Comparison of ENCODE assay signal across 19 mouse cellular contexts in the genomic region with DNA sequence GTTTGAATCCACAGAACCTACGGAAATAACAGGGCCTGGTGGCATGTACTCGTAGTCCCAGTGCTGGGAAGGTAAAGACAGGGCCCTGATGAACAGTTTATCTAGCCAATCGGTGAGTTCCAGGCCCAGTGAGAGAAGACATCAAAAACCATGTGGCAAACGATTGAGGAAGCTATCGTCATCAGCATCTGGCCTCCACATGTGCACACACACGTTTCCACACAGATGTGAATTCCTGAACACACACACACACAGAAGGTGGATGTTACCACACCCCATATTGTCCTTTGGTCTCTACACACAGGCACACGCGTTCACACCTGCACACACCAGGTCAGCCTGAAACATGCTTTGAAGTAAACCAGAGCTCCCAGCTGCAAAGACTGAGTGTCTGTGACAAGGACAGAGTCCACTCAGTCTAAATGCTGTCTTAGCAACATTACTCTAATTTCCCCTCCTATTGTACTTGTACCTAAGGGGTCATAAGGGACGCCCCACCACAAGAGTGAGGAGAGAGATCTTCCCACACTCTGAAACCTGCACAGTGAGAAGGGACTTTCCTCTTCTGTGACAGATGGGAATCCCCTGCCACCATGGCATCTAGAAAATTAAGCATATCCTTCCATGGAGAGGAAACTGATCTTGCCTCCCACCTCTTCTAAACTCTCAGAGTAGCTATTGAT.
DNase-seq lines count a peak whose midpoint lies in the region; ATAC-seq and TF ChIP-seq lines count a peak whose summit lies in the region.
"Had no signal": no experiment of that assay in that cellular context is flagged by ENCODE, and none has a peak within 500 bp of the region (broad histone marks: within the 10 kb centered on the region; RNA-seq: fewer than 3 reads in every experiment).

No protein-coding gene starts in this region.

- ATAC-seq in heart, embryonic 12.5 days (ENCODE audit: insufficient number of reproducible peaks, low FRiP score): no peak
- ATAC-seq in monocyte, adult 5-6 weeks (replicated peaks; ENCODE audit: insufficient number of reproducible peaks, low FRiP score, low TSS enrichment, poor library complexity, severe bottlenecking): no peak

- H3K27me3 ChIP-seq in heart, embryonic 12.5 days (replicated peaks): no peaks in the 10 kb centered on the region
- H3K27me3 ChIP-seq in thymus, adult 2 months (ENCODE audit: control insufficient read depth, insufficient read depth, low read length): no peaks in the 10 kb centered on the region
- H3K27me3 ChIP-seq: embryonic facial prominence, embryonic 12.5 days; megakaryocyte, embryonic 14.5 days; stomach, embryonic 15.5 days had no signal

- no peaks in the 10 kb centered on the region for H3K36me3 ChIP-seq in heart, embryonic 12.5 days
- no peaks in the 10 kb centered on the region for H3K36me3 ChIP-seq in thymus, adult 2 months (ENCODE audit: control insufficient read depth, insufficient read depth, low read length)
- H3K36me3 ChIP-seq: embryonic facial prominence, embryonic 12.5 days; stomach, embryonic 15.5 days had no signal

- no peaks in the 10 kb centered on the region for H3K4me1 ChIP-seq in heart, embryonic 12.5 days (replicated peaks)
- H3K4me1 ChIP-seq in thymus, adult 2 months (replicated peaks; ENCODE audit: control insufficient read depth, insufficient read depth, low read length): peaks cover 7% of the 10 kb centered on the region
- H3K4me1 ChIP-seq: embryonic facial prominence, embryonic 12.5 days; stomach, embryonic 15.5 days had no signal

- TF ChIP-seq CTCF in thymus, adult 2 months (IDR thresholded peaks at IDR 0.05; ENCODE audit: borderline replicate concordance, control insufficient read depth, extremely low read depth, insufficient read depth, low read length, poor library complexity): no peak

- no peak overlapping the region for H3K9ac ChIP-seq in heart, embryonic 12.5 days
- H3K9ac ChIP-seq: embryonic facial prominence, embryonic 12.5 days; stomach, embryonic 15.5 days had no signal

- DNase-seq in heart, adult 11 months: peak; percentile 76
- DNase-seq in CD4-positive helper T cell, adult 2 months (ENCODE audit: low read depth, low spot score): peak; percentile 83
- DNase-seq in forelimb bud, embryonic 11.5 days (ENCODE audit: low read depth, low spot score): peak; percentile 53
- DNase-seq in natural killer cell, adult 2 months (ENCODE audit: low spot score in 2 of 2): peak; percentile 50 to 52
- DNase-seq in thymus, adult 2 months: no peak
- DNase-seq in gastrocnemius, adult 8-10 months (ENCODE audit: low spot score in 2 of 2): no peak
- DNase-seq: adrenal gland, postnatal 25 days; cerebellum, adult 9-10 months; gastrocnemius, postnatal 14 days; heart, postnatal 36 days; right cerebral cortex, postnatal 14 days; thymus, postnatal 14 days had no signal

- no peak overlapping the region for H3K4me2 ChIP-seq in heart, embryonic 12.5 days
- H3K4me2 ChIP-seq: embryonic facial prominence, embryonic 12.5 days; heart, embryonic 11.5 days; liver, embryonic 11.5 days; stomach, embryonic 15.5 days had no signal

- no peak for TF ChIP-seq POLR2A in thymus, adult 2 months (IDR thresholded peaks at IDR 0.05; ENCODE audit: control insufficient read depth, extremely low read depth, insufficient read depth, low read length, poor library complexity)

- WGBS in heart, embryonic 12.5 days: 87% methylated on average over 9 of the region's 9 CpGs
- WGBS in thymus, adult 2 months: 55% methylated on average over 9 of the region's 9 CpGs

- no peak overlapping the region for H3K4me3 ChIP-seq in heart, embryonic 12.5 days
- H3K4me3 ChIP-seq in thymus, adult 2 months (ENCODE audit: control insufficient read depth, insufficient read depth, low read length): no peak overlapping the region
- H3K4me3 ChIP-seq: embryonic facial prominence, embryonic 12.5 days; megakaryocyte, embryonic 14.5 days; stomach, embryonic 15.5 days had no signal

- no peak overlapping the region for H3K27ac ChIP-seq in heart, embryonic 12.5 days (ENCODE audit: poor library complexity, severe bottlenecking)
- no peak overlapping the region for H3K27ac ChIP-seq in thymus, adult 2 months (ENCODE audit: control insufficient read depth, insufficient read depth, low read length)
- H3K27ac ChIP-seq: embryonic facial prominence, embryonic 12.5 days; stomach, embryonic 15.5 days had no signal

- no peaks in the 10 kb centered on the region for H3K9me3 ChIP-seq in heart, embryonic 12.5 days (replicated peaks)
- H3K9me3 ChIP-seq: embryonic facial prominence, embryonic 12.5 days; stomach, embryonic 15.5 days had no signal

Comparison
In these comparisons a context has a peak if more than half of its experiments do, and no peak if none do; other contexts are left out.
1. DNase-seq: peak in heart, adult 11 months (single experiment), CD4-positive helper T cell, adult 2 months (single experiment), forelimb bud, embryonic 11.5 days (single experiment) and natural killer cell, adult 2 months (2 of 2); none in thymus, adult 2 months (single experiment) and gastrocnemius, adult 8-10 months (0 of 2).